Mouse (Mus musculus) gastrocnemius, postnatal 10 days (tissue): Measurements from ENCODE around the gene Ddx3y. TPM values are rescaled to one million over a fixed set of nuclear protein-coding genes. Genes with fewer than 3 reads are reported as not detected.

Experiments
- DNase-seq: peaks from one replicate; pipeline ENCODE4 v3.0.0; 2021; ENCODE audit warnings: mixed read lengths
- long read RNA-seq, 2 experiments: library from polyadenylated mRNA; stranded (forward); transcript quantifications; one replicate each; pipeline ENCODE4 v2.0.0; 2021
- total RNA-seq, 2 experiments: library from RNA; stranded (reverse); gene quantifications; 2 replicates each; pipeline ENCODE4 v1.2.3; 2021

Gene Ddx3y
- total RNA-seq = 10 to 100 TPM in 1 of 2 experiments, not detected in 1; 56.8 TPM
- long read RNA-seq, experiment 1 = 0 reads
- long read RNA-seq, experiment 2, full-length matches to known transcripts = 23 of 48 reads
- long read RNA-seq, experiment 2, partial matches to known transcripts = 4 of 48 reads
- long read RNA-seq, experiment 2, other reads (novel, unspliced or antisense) = 21 of 48 reads

DNA sequence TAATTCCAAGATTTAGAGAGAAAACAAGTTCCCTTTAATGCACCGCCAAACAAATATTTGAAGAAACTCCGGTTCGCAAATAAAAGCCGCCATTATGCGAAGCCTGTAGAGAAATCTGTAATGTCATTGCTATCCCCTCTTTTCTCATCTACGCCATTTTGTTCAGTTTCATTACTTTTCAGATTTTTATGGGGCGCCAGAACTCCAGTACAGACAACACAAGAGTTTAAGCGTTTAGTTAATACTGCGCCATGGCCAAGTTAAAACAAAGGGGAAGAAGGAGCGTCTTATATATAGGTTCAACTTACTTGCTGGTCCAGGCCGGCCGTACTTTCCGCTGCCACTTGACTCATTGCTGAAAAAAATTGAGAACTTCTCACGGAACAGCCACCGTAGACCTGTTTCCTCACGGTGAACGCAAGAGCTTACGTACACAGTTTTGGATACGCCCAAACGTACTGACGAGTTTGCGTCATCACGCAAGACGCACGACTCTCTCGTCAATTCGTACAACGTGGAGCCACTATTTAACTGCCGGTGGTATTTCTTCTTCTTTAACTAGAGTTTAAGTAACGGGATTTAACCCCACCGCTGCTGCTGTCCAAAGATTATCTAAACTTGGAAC is at the start of gene Ddx3y:
TSS of gene Ddx3y (minus strand) at position 459 of the 625 bp plus-strand sequence.
- peak; percentile 45 for DNase-seq

- no peak for DNase-seq
Measured at GRCm38 (mm10) chrY:1293708-1294107, 7.3 kb upstream of the Ddx3y start.

- no peak for DNase-seq
Measured at GRCm38 (mm10) chrY:1285735-1286134, 694 bp downstream of the Ddx3y start.

GRCm38 (mm10) chrY:1246117-1246516 is 40.3 kb downstream of the Ddx3y start:
- no peak for DNase-seq

DNA sequence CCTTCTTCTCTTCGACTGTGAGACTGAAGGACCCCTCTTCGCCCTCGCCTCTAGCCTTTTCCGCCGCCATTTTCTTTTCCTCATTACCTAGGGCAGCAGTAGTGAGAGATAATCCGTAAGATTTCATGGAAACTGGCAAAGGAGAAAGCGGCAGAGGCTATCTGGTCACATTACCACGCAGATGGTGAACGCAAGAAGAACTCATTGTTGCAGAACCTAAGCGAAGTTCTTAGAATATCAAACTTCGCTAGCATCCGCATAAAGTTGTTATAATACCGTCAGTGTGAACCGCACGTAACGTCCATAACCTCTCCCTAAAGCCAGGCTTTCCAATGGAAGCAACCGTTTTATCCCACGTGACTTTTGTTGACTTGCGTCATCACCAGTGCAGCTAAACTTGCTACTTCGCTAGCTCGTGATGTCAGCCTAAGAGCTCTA is 41.0 kb downstream of the Ddx3y start, which contains the start of gene Uty:
TSS of gene Uty (minus strand) at position 334 of the 438 bp plus-strand sequence.
- peak; percentile 18 for DNase-seq

GRCm38 (mm10) chrY:1244940-1245339 is 41.5 kb downstream of the Ddx3y start:
- no peak for DNase-seq

DNA sequence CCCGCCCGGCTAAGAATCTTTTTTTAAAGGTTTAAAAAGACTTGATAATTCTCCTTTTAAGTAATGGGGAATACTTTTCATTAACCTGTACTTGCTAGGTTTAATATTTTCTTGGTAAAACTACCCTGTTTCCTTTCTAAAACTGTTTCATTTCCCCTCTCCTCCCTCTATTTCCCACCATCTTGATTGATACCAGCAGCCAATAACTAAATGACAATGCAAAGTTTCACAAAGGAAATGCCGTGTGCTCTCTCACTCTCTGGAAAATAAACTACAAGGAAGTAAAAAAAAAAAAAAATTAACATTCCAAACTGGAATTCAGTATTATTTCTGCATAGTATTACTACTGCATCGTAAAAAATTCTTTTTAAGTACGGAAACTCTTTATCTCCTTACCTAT is 42.0 kb downstream of the Ddx3y start:
- no peak for DNase-seq

DNA sequence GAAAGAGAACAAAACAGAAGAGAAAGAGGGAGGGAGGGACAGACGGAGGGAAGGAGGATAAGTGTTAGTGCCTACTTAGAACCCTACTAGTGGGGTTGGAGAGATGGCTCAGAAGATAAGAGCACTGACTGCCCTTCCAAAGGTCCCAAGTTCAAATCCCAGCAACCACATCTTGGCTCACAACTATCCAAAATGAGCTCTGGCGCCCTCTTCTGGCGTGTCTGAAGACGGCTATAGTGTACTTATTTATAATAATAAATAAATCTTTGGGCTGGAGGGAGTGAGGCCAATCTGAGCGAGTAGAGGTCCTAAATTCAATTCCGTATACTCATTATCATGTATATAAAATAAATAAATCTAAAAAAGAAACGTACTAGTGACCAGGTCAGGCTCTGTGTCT is 66.4 kb downstream of the Ddx3y start:
- no peak for DNase-seq

Other genes starting within 250 kb of the Ddx3y start
- gene Uty, start 40.9 kb downstream of the Ddx3y start, total RNA-seq = 10 to 100 TPM in 1 of 2 experiments, not detected in 1; 15.4 TPM
- not detected for gene Usp9y, start 173.2 kb upstream of the Ddx3y start, total RNA-seq